Mouse (Mus musculus): ENCODE results near the gene Saa1. TPM values are rescaled to one million over a fixed set of nuclear protein-coding genes. Genes with fewer than 3 reads are reported as not detected.
A peak's percentile ranks its signal among the peaks of the same experiment; 100 is the strongest.
"Not testable (repeated sequence)": the region's sequence is repeated elsewhere in the genome, so short reads cannot be mapped to it uniquely, and the experiment has no call there.

The Saa1 gene
- polyA plus RNA-seq (2012; ENCODE audit: insufficient read depth, insufficient read length, missing spikeins) = not detected in 2 replicates

GRCm38 (mm10) chr7:46742880-46743279, at the start of gene Saa1:
Gene Saa1 (minus strand): TSS chr7:46742980.
- H3K27ac ChIP-seq (replicated peaks; ENCODE audit: low read depth, low read length); H3K4me3 ChIP-seq (ENCODE audit: insufficient read depth, low read depth, low read length); H3K4me1 ChIP-seq (ENCODE audit: control insufficient read depth, insufficient read depth, insufficient read length, low read length): not testable (repeated sequence)

GRCm38 (mm10) chr7:46789177-46789849, 46.5 kb upstream of the Saa1 start:
- no peaks in the 10 kb centered on the region for H3K4me1 ChIP-seq (ENCODE audit: control insufficient read depth, insufficient read depth, insufficient read length, low read length)
- H3K27ac ChIP-seq (replicated peaks; ENCODE audit: low read depth, low read length) = no peak overlapping the region
- H3K4me3 ChIP-seq (ENCODE audit: insufficient read depth, low read depth, low read length) = no peak overlapping the region

GRCm38 (mm10) chr7:46770706-46771105, 27.9 kb upstream of the Saa1 start:
- peaks cover 7% of the 10 kb centered on the region; the same call in 1 of the 2 replicates for H3K4me1 ChIP-seq (ENCODE audit: control insufficient read depth, insufficient read depth, insufficient read length, low read length)
- H3K4me3 ChIP-seq (ENCODE audit: insufficient read depth, low read depth, low read length) = no peak overlapping the region
- no peak overlapping the region for H3K27ac ChIP-seq (replicated peaks; ENCODE audit: low read depth, low read length)

GRCm38 (mm10) chr7:46768451-46768850, 25.7 kb upstream of the Saa1 start:
- Histone ChIP-seq H3K4me1 (ENCODE audit: control insufficient read depth, insufficient read depth, insufficient read length, low read length) (peaks cover 7% of the 10 kb centered on the region; the same call in 1 of the 2 replicates), H3K4me3 (ENCODE audit: insufficient read depth, low read depth, low read length) (no peak overlapping the region), H3K27ac (replicated peaks; ENCODE audit: low read depth, low read length) (no peak overlapping the region)

- Histone ChIP-seq H3K27ac (replicated peaks; ENCODE audit: low read depth, low read length) (no peak overlapping the region), H3K4me3 (ENCODE audit: insufficient read depth, low read depth, low read length) (no peak overlapping the region), H3K4me1 (ENCODE audit: control insufficient read depth, insufficient read depth, insufficient read length, low read length) (0 out of 2 replicates have a peak, but pooled peaks cover 3% of the 10 kb centered on the region)
These were observed 24.6 kb upstream of the Saa1 start for GRCm38 (mm10) chr7:46767371-46767770.

- no peak overlapping the region for H3K27ac ChIP-seq (replicated peaks; ENCODE audit: low read depth, low read length)
- H3K4me1 ChIP-seq (ENCODE audit: control insufficient read depth, insufficient read depth, insufficient read length, low read length) = no peaks in the 10 kb centered on the region
- no peak overlapping the region for H3K4me3 ChIP-seq (ENCODE audit: insufficient read depth, low read depth, low read length)
These were observed 21.9 kb upstream of the Saa1 start for GRCm38 (mm10) chr7:46764672-46765071.

- no peaks in the 10 kb centered on the region for H3K4me1 ChIP-seq (ENCODE audit: control insufficient read depth, insufficient read depth, insufficient read length, low read length)
- H3K4me3 ChIP-seq (ENCODE audit: insufficient read depth, low read depth, low read length) = no peak overlapping the region
- H3K27ac ChIP-seq (replicated peaks; ENCODE audit: low read depth, low read length) = no peak overlapping the region
These were observed 19.8 kb upstream of the Saa1 start for GRCm38 (mm10) chr7:46762601-46763000.

- Histone ChIP-seq H3K27ac (replicated peaks; ENCODE audit: low read depth, low read length) (no peak overlapping the region), H3K4me1 (ENCODE audit: control insufficient read depth, insufficient read depth, insufficient read length, low read length) (no peaks in the 10 kb centered on the region), H3K4me3 (ENCODE audit: insufficient read depth, low read depth, low read length) (no peak overlapping the region)
These were observed 18.4 kb upstream of the Saa1 start for GRCm38 (mm10) chr7:46761049-46761795.

GRCm38 (mm10) chr7:46751490-46751889, 8.7 kb upstream of the Saa1 start, which contains the start of gene Saa2:
Gene Saa2 (plus strand): TSS chr7:46751790.
- no peak within 1 kb of the TSS for H3K27ac ChIP-seq (replicated peaks; ENCODE audit: low read depth, low read length)
- peaks cover 4% of the 10 kb centered on the region; the same call in 1 of the 2 replicates for H3K4me1 ChIP-seq (ENCODE audit: control insufficient read depth, insufficient read depth, insufficient read length, low read length)
- H3K4me3 ChIP-seq (ENCODE audit: insufficient read depth, low read depth, low read length) = no peak within 1 kb of the TSS

GRCm38 (mm10) chr7:46748459-46748858, 5.7 kb upstream of the Saa1 start:
- Histone ChIP-seq H3K4me1 (ENCODE audit: control insufficient read depth, insufficient read depth, insufficient read length, low read length) (peaks cover 4% of the 10 kb centered on the region; the same call in 1 of the 2 replicates), H3K27ac (replicated peaks; ENCODE audit: low read depth, low read length) (peak overlapping the region; percentile 50; the same call in 1 of the 2 replicates), H3K4me3 (ENCODE audit: insufficient read depth, low read depth, low read length) (no peak overlapping the region)

GRCm38 (mm10) chr7:46746381-46746780, 3.6 kb upstream of the Saa1 start:
- peak overlapping the region; percentile 44 for H3K27ac ChIP-seq (replicated peaks; ENCODE audit: low read depth, low read length)
- no peak overlapping the region for H3K4me3 ChIP-seq (ENCODE audit: insufficient read depth, low read depth, low read length)
- peaks cover 4% of the 10 kb centered on the region; the same call in 1 of the 2 replicates for H3K4me1 ChIP-seq (ENCODE audit: control insufficient read depth, insufficient read depth, insufficient read length, low read length)

GRCm38 (mm10) chr7:46745816-46746215, 3.0 kb upstream of the Saa1 start:
- Histone ChIP-seq H3K4me3 (ENCODE audit: insufficient read depth, low read depth, low read length) (no peak overlapping the region), H3K4me1 (ENCODE audit: control insufficient read depth, insufficient read depth, insufficient read length, low read length) (peaks cover 4% of the 10 kb centered on the region; the same call in 1 of the 2 replicates), H3K27ac (replicated peaks; ENCODE audit: low read depth, low read length) (peak overlapping the region; percentile 44)

GRCm38 (mm10) chr7:46740041-46740440, 2.7 kb downstream of the Saa1 start:
- H3K4me1 ChIP-seq (ENCODE audit: control insufficient read depth, insufficient read depth, insufficient read length, low read length); H3K27ac ChIP-seq (replicated peaks; ENCODE audit: low read depth, low read length); H3K4me3 ChIP-seq (ENCODE audit: insufficient read depth, low read depth, low read length): not testable (repeated sequence)

- Histone ChIP-seq H3K27ac (replicated peaks; ENCODE audit: low read depth, low read length) (no peak overlapping the region), H3K4me1 (ENCODE audit: control insufficient read depth, insufficient read depth, insufficient read length, low read length) (no peaks in the 10 kb centered on the region; the same call in 1 of the 2 replicates), H3K4me3 (ENCODE audit: insufficient read depth, low read depth, low read length) (no peak overlapping the region)
These were observed 4.0 kb downstream of the Saa1 start for GRCm38 (mm10) chr7:46738561-46739460.

GRCm38 (mm10) chr7:46734983-46735382, 7.8 kb downstream of the Saa1 start:
- H3K4me3 ChIP-seq (ENCODE audit: insufficient read depth, low read depth, low read length) = no peak overlapping the region
- no peak overlapping the region for H3K27ac ChIP-seq (replicated peaks; ENCODE audit: low read depth, low read length)
- H3K4me1 ChIP-seq (ENCODE audit: control insufficient read depth, insufficient read depth, insufficient read length, low read length) = no peaks in the 10 kb centered on the region; the same call in 1 of the 2 replicates
